Mouse (Mus musculus): ENCODE data around the gene Gdf9. TPM values are rescaled to one million over a fixed set of nuclear protein-coding genes. Genes with fewer than 3 reads are reported as not detected.

Gene Gdf9
- polyA plus RNA-seq, 1 experiment = 0.55 TPM

DNA sequence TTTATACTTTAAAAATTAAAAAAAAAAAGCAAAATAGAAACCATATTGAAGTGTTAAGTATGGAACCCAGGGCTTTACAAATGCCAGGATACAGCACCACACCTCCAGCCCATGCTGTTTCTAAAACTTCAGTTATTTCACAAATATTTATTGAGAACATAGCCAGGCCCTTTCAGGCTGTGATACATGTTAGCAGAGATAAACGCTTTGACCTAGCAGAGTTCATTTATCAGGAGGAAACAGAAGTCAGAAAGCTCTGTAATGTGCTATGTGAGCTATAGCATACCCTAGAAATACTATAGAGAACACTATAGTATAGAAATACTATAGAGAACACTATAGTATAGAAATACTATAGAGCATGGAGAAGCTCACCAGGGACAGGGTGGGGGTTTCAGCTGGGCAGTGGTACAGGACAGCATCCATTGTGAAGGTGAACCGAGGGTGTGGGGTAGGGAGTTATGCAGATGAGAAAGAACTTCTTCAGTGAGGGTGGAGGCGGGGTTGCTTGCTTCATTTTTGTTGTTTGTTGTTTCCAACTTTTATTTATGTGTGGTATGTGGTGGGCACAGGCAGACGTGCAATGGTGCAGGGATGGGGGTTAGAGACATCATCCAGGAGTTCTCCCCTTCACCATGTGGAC, 50.4 kb downstream of the Gdf9 start:
- no peak overlapping the region for H3K27ac ChIP-seq (ENCODE audit: insufficient read depth, low read length)
- H3K9me3 ChIP-seq (replicated peaks; ENCODE audit: control insufficient read depth, insufficient read depth, low read length, poor library complexity, severe bottlenecking) = no peaks in the 10 kb centered on the region
- no peaks in the 10 kb centered on the region for H3K36me3 ChIP-seq (ENCODE audit: control insufficient read depth, insufficient read depth, low read length, poor library complexity, severe bottlenecking)
- H3K9ac ChIP-seq (ENCODE audit: low read depth, poor library complexity, severe bottlenecking) = no peak overlapping the region
- H3K27me3 ChIP-seq (ENCODE audit: control insufficient read depth, insufficient read depth, low read length, poor library complexity, severe bottlenecking) = peaks cover 2% of the 10 kb centered on the region; the same call in 1 of the 2 replicates
- TF ChIP-seq POLR2A (IDR thresholded peaks at IDR 0.05; ENCODE audit: insufficient read depth, low read length) (no peak), CTCF (IDR thresholded peaks at IDR 0.05; ENCODE audit: low read depth, low read length) (no peak), EP300 (IDR thresholded peaks at IDR 0.05; ENCODE audit: insufficient read depth, low read depth, low read length) (no peak)
- no peaks in the 10 kb centered on the region for H3K4me1 ChIP-seq (ENCODE audit: control insufficient read depth, insufficient read depth, low read length)
- no peak overlapping the region for H3K4me3 ChIP-seq (ENCODE audit: low read depth, low read length)

DNA sequence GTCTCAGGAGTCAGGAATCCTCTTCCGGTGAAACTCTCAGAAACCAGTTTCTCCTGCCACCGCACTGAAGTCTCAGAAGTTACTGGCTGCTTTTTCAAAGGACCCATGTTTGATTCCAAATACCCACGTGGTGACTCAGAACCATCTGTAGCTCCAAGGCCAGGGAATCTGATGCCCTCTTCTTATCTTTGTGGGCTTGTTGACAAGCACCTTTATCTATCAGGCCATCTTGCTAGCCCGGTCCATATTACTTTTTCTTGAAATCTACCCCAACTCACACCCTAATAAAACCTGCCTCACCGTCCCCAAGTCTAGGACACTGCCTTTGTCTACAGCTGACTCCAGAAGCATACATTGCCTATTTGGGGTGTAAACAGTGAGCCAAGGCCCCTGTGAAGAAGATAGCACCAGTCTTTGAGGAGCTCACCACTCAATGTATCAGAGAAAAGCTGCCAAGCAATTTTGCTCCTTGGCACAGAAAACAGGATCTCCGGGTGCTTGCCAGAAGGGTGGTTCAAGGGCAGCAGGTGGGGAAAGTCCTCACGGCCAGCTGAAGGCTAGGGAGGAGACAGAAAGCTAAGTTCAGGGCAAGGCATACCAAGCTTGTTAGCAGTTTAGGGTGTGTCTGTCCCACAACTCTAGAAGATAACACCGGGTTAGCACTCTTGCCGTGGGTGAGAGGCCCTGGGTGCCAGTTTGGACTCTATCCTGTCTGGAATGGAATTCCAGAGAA, 52.5 kb downstream of the Gdf9 start:
- Histone ChIP-seq H3K9ac (ENCODE audit: low read depth, poor library complexity, severe bottlenecking) (no peak overlapping the region), H3K27me3 (ENCODE audit: control insufficient read depth, insufficient read depth, low read length, poor library complexity, severe bottlenecking) (no peaks in the 10 kb centered on the region; the same call in 1 of the 2 replicates), H3K4me3 (ENCODE audit: low read depth, low read length) (no peak overlapping the region), H3K4me1 (ENCODE audit: control insufficient read depth, insufficient read depth, low read length) (no peaks in the 10 kb centered on the region), H3K36me3 (ENCODE audit: control insufficient read depth, insufficient read depth, low read length, poor library complexity, severe bottlenecking) (no peaks in the 10 kb centered on the region), H3K9me3 (replicated peaks; ENCODE audit: control insufficient read depth, insufficient read depth, low read length, poor library complexity, severe bottlenecking) (no peaks in the 10 kb centered on the region), H3K27ac (ENCODE audit: insufficient read depth, low read length) (no peak overlapping the region)
- TF ChIP-seq POLR2A (IDR thresholded peaks at IDR 0.05; ENCODE audit: insufficient read depth, low read length) = no peak

- Histone ChIP-seq H3K27ac (ENCODE audit: insufficient read depth, low read length) (no peak overlapping the region), H3K4me1 (ENCODE audit: control insufficient read depth, insufficient read depth, low read length) (no peaks in the 10 kb centered on the region), H3K4me3 (ENCODE audit: low read depth, low read length) (no peak overlapping the region), H3K9me3 (replicated peaks; ENCODE audit: control insufficient read depth, insufficient read depth, low read length, poor library complexity, severe bottlenecking) (no peaks in the 10 kb centered on the region), H3K9ac (ENCODE audit: low read depth, poor library complexity, severe bottlenecking) (no peak overlapping the region), H3K27me3 (ENCODE audit: control insufficient read depth, insufficient read depth, low read length, poor library complexity, severe bottlenecking) (no peaks in the 10 kb centered on the region), H3K36me3 (ENCODE audit: control insufficient read depth, insufficient read depth, low read length, poor library complexity, severe bottlenecking) (no peaks in the 10 kb centered on the region)
- TF ChIP-seq EP300 (IDR thresholded peaks at IDR 0.05; ENCODE audit: insufficient read depth, low read depth, low read length) (0 out of 2 replicates have a peak, but pooled peaks have one; percentile 10), POLR2A (IDR thresholded peaks at IDR 0.05; ENCODE audit: insufficient read depth, low read length) (no peak), CTCF (IDR thresholded peaks at IDR 0.05; ENCODE audit: low read depth, low read length) (peak; percentile 68)
Observed at GRCm38 (mm10) chr11:53485719-53486118, 54.9 kb downstream of the Gdf9 start.

- peak overlapping the region; percentile 30; the same call in 1 of the 2 replicates for H3K4me3 ChIP-seq (ENCODE audit: low read depth, low read length)
- H3K4me1 ChIP-seq (ENCODE audit: control insufficient read depth, insufficient read depth, low read length) = no peaks in the 10 kb centered on the region
- H3K27ac ChIP-seq (ENCODE audit: insufficient read depth, low read length) = no peak overlapping the region
- H3K36me3 ChIP-seq (ENCODE audit: control insufficient read depth, insufficient read depth, low read length, poor library complexity, severe bottlenecking) = no peaks in the 10 kb centered on the region
- no peak overlapping the region for H3K9ac ChIP-seq (ENCODE audit: low read depth, poor library complexity, severe bottlenecking)
- H3K27me3 ChIP-seq (ENCODE audit: control insufficient read depth, insufficient read depth, low read length, poor library complexity, severe bottlenecking) = no peaks in the 10 kb centered on the region
- TF ChIP-seq POLR2A (IDR thresholded peaks at IDR 0.05; ENCODE audit: insufficient read depth, low read length) (no peak), EP300 (IDR thresholded peaks at IDR 0.05; ENCODE audit: insufficient read depth, low read depth, low read length) (no peak), CTCF (IDR thresholded peaks at IDR 0.05; ENCODE audit: low read depth, low read length) (no peak)
- no peaks in the 10 kb centered on the region for H3K9me3 ChIP-seq (replicated peaks; ENCODE audit: control insufficient read depth, insufficient read depth, low read length, poor library complexity, severe bottlenecking)
Observed at GRCm38 (mm10) chr11:53486351-53486750, 55.5 kb downstream of the Gdf9 start.

DNA sequence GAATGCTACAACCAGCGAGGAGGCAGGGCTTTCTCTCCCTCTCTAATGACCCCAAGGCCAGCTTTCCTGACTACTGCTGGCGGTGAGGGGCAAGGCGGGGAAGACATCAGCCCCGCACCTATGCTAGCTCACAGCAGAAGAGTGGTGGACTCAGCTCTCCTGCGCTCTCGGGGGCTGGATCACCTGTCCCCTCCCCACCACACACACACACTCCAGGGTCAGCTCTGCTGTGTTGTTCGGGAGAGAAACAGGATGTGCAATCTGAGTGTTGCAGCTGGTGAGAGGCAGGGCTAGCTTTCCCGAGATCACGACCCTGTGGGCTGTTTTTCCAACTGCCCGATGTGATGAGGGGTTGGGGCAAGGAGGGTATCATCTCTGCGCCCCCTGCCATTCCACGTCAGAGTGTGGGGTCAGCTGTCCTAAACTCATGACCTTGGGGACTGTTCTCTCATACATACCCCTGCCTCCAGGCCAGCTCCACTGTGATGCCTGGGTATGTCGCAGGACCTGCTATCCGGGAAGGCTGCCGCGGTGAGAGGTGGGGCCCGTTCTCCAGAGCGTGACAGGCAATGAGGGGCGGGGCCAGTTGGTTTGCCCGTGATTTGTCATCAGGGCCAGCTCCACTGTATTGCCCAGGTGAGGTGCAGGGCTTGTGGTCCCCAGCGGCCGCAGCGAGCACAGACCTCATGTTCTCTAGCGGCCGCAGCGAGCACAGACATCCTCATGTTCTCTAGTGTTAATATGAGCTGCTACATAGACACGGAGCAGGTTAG, 56.2 kb downstream of the Gdf9 start:
- peak overlapping the region; percentile 30 for H3K4me3 ChIP-seq (ENCODE audit: low read depth, low read length)
- no peak overlapping the region for H3K9ac ChIP-seq (ENCODE audit: low read depth, poor library complexity, severe bottlenecking)
- no peaks in the 10 kb centered on the region for H3K36me3 ChIP-seq (ENCODE audit: control insufficient read depth, insufficient read depth, low read length, poor library complexity, severe bottlenecking)
- no peaks in the 10 kb centered on the region for H3K4me1 ChIP-seq (ENCODE audit: control insufficient read depth, insufficient read depth, low read length)
- TF ChIP-seq POLR2A (IDR thresholded peaks at IDR 0.05; ENCODE audit: insufficient read depth, low read length) (no peak), CTCF (IDR thresholded peaks at IDR 0.05; ENCODE audit: low read depth, low read length) (no peak), EP300 (IDR thresholded peaks at IDR 0.05; ENCODE audit: insufficient read depth, low read depth, low read length) (no peak)
- no peaks in the 10 kb centered on the region for H3K27me3 ChIP-seq (ENCODE audit: control insufficient read depth, insufficient read depth, low read length, poor library complexity, severe bottlenecking)
- no peak overlapping the region for H3K27ac ChIP-seq (ENCODE audit: insufficient read depth, low read length)
- no peaks in the 10 kb centered on the region for H3K9me3 ChIP-seq (replicated peaks; ENCODE audit: control insufficient read depth, insufficient read depth, low read length, poor library complexity, severe bottlenecking)

Other genes with a start within 250 kb of the Gdf9 start
- gene Hspa4, start 130.6 kb upstream of the Gdf9 start, polyA plus RNA-seq (2011; ENCODE audit: insufficient read depth, insufficient read length, low read depth, missing spikeins) = 545 and 634 TPM in 2 replicates
- 30.7 and 30.8 TPM in 2 replicates for gene Zcchc10, start 106.3 kb upstream of the Gdf9 start, polyA plus RNA-seq (2011; ENCODE audit: insufficient read depth, insufficient read length, low read depth, missing spikeins)
- gene Aff4, start 80.2 kb upstream of the Gdf9 start, polyA plus RNA-seq (2011; ENCODE audit: insufficient read depth, insufficient read length, low read depth, missing spikeins) = 298 and 314 TPM in 2 replicates
- not detected in 2 replicates for gene Leap2, start 7.9 kb upstream of the Gdf9 start, polyA plus RNA-seq (2011; ENCODE audit: insufficient read depth, insufficient read length, low read depth, missing spikeins)
- gene Uqcrq, start 192 bp upstream of the Gdf9 start, polyA plus RNA-seq (2011; ENCODE audit: insufficient read depth, insufficient read length, low read depth, missing spikeins) = 210 and 250 TPM in 2 replicates
- not detected in 2 replicates for gene Gm10447, start 26.1 kb downstream of the Gdf9 start, polyA plus RNA-seq (2011; ENCODE audit: insufficient read depth, insufficient read length, low read depth, missing spikeins)
- 0.39 and 0.52 TPM in 2 replicates for gene Shroom1, start 26.2 kb downstream of the Gdf9 start, polyA plus RNA-seq (2011; ENCODE audit: insufficient read depth, insufficient read length, low read depth, missing spikeins)
- not detected in 2 replicates for gene Gm9837, start 39.5 kb downstream of the Gdf9 start, polyA plus RNA-seq (2011; ENCODE audit: insufficient read depth, insufficient read length, low read depth, missing spikeins)
- not detected in 2 replicates for gene Gm9945, start 49.1 kb downstream of the Gdf9 start, polyA plus RNA-seq (2011; ENCODE audit: insufficient read depth, insufficient read length, low read depth, missing spikeins)
- gene Sowaha, start 49.3 kb downstream of the Gdf9 start, polyA plus RNA-seq (2011; ENCODE audit: insufficient read depth, insufficient read length, low read depth, missing spikeins) = not detected in 2 replicates
- 39.5 and 40.1 TPM in 2 replicates for gene Sept8, start 88.2 kb downstream of the Gdf9 start, polyA plus RNA-seq (2011; ENCODE audit: insufficient read depth, insufficient read length, low read depth, missing spikeins)
- gene Kif3a, start 136.4 kb downstream of the Gdf9 start, polyA plus RNA-seq (2011; ENCODE audit: insufficient read depth, insufficient read length, low read depth, missing spikeins) = 28.9 and 31.6 TPM in 2 replicates
- not detected in 2 replicates for gene Il4, start 187.6 kb downstream of the Gdf9 start, polyA plus RNA-seq (2011; ENCODE audit: insufficient read depth, insufficient read length, low read depth, missing spikeins)
- not detected in 2 replicates for gene Il13, start 203.7 kb downstream of the Gdf9 start, polyA plus RNA-seq (2011; ENCODE audit: insufficient read depth, insufficient read length, low read depth, missing spikeins)